ENCODE assay signal across 14 mouse cellular contexts in the genomic region with DNA sequence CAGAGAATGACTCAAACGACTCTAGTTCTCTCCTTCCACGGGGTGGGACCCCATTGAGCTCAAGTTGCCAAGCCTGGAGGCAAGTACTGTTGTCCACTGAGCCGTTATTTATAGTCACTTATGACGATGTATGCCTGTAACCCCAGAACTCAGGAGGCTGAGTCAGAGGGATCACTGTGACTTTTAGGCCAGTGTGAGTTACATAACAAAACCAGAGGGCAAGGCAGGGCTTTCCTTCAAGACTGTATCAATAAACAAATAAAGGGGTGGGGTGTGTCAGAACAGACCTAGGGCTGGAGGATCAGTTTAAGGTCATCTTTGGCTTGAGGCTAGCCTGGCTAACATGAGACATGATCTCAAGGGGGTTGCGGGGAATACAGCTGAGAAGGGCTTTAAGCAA. TPM values are rescaled to one million over a fixed set of nuclear protein-coding genes. Genes with fewer than 3 reads are reported as not detected.
DNase-seq lines count a peak whose midpoint lies in the region; ATAC-seq and TF ChIP-seq lines count a peak whose summit lies in the region.
"Had no signal": no experiment of that assay in that cellular context is flagged by ENCODE, and none has a peak within 500 bp of the region (broad histone marks: within the 10 kb centered on the region; RNA-seq: fewer than 3 reads in every experiment).

No protein-coding gene starts in this region.

- no peak overlapping the region for H3K4me3 ChIP-seq in intestine, postnatal 0 days (ENCODE audit: low read depth, low read length)
- no peak overlapping the region for H3K4me3 ChIP-seq in intestine, embryonic 16.5 days (ENCODE audit: low read length)
- H3K4me3 ChIP-seq in C2C12 (ENCODE audit: insufficient read depth, poor library complexity, severe bottlenecking) = no peak overlapping the region
- no peak overlapping the region for H3K4me3 ChIP-seq in neural tube, embryonic 15.5 days (replicated peaks)
- no peak overlapping the region for H3K4me3 ChIP-seq in forebrain, embryonic 13.5 days
- H3K4me3 ChIP-seq: erythroblast, embryonic 14.5 days; heart, adult 2 months; liver, embryonic 15.5 days had no signal

- no peaks in the 10 kb centered on the region for H3K79me3 ChIP-seq in C2C12 (ENCODE audit: low read depth)

- no peaks in the 10 kb centered on the region for H3K79me2 ChIP-seq in C2C12 (ENCODE audit: control insufficient read depth, insufficient read depth)

- no peak for TF ChIP-seq CTCF in intestine, postnatal 0 days (IDR thresholded peaks at IDR 0.05; ENCODE audit: low read depth)
- TF ChIP-seq CTCF in C2C12 (IDR thresholded peaks at IDR 0.05; ENCODE audit: control insufficient read depth, insufficient read depth, insufficient read length) = no peak

- H3ac ChIP-seq in C2C12 (ENCODE audit: control insufficient read depth, insufficient read length, low read depth) = no peak overlapping the region

- H3K9me3 ChIP-seq in intestine, postnatal 0 days (ENCODE audit: control insufficient read depth) = no peaks in the 10 kb centered on the region
- H3K9me3 ChIP-seq in intestine, embryonic 16.5 days (ENCODE audit: control insufficient read depth, low read length) = no peaks in the 10 kb centered on the region
- H3K9me3 ChIP-seq in neural tube, embryonic 15.5 days (replicated peaks) = no peaks in the 10 kb centered on the region
- H3K9me3 ChIP-seq in forebrain, embryonic 13.5 days (replicated peaks) = no peaks in the 10 kb centered on the region
- H3K9me3 ChIP-seq: liver, embryonic 15.5 days had no signal

- no peak overlapping the region; the same call in 1 of the 2 replicates for H3K27ac ChIP-seq in intestine, postnatal 0 days (ENCODE audit: low read depth, low read length)
- no peak overlapping the region for H3K27ac ChIP-seq in intestine, embryonic 16.5 days (ENCODE audit: low read length)
- no peak overlapping the region for H3K27ac ChIP-seq in neural tube, embryonic 15.5 days (replicated peaks)
- H3K27ac ChIP-seq in forebrain, embryonic 13.5 days = no peak overlapping the region
- H3K27ac ChIP-seq: heart, adult 2 months; kidney, postnatal 0 days; liver, embryonic 15.5 days had no signal

- 0 out of 2 replicates have a peak, but pooled peaks have one; percentile 19 for ATAC-seq in intestine, postnatal 0 days
- no peak for ATAC-seq in intestine, embryonic 16.5 days
- no peak for ATAC-seq in neural tube, embryonic 15.5 days (ENCODE audit: low FRiP score)
- no peak for ATAC-seq in forebrain, embryonic 13.5 days
- ATAC-seq: inflammation-experienced regulatory T-cells, adult 6 months had no signal

- H3K4me1 ChIP-seq in intestine, postnatal 0 days (replicated peaks; ENCODE audit: control insufficient read depth, insufficient read depth, low read length) = no peaks in the 10 kb centered on the region
- no peaks in the 10 kb centered on the region for H3K4me1 ChIP-seq in intestine, embryonic 16.5 days (ENCODE audit: control insufficient read depth, insufficient read depth, low read length)
- no peaks in the 10 kb centered on the region for H3K4me1 ChIP-seq in neural tube, embryonic 15.5 days
- H3K4me1 ChIP-seq in forebrain, embryonic 13.5 days = no peaks in the 10 kb centered on the region

- DNase-seq in 3T3-L1 (ENCODE audit: low read depth, low spot score) = peak; percentile 88
- DNase-seq in fibroblast of lung, adult 2 months (ENCODE audit: low read depth) = peak; percentile 46
- DNase-seq: cerebellum, adult 2 months; layer of hippocampus, adult 9-11 months had no signal

- H3K27me3 ChIP-seq in intestine, postnatal 0 days (replicated peaks; ENCODE audit: control insufficient read depth, insufficient read depth, low read length) = no peaks in the 10 kb centered on the region
- no peaks in the 10 kb centered on the region for H3K27me3 ChIP-seq in intestine, embryonic 16.5 days (replicated peaks; ENCODE audit: control insufficient read depth, insufficient read depth, low read length)
- no peaks in the 10 kb centered on the region for H3K27me3 ChIP-seq in C2C12 (ENCODE audit: control insufficient read depth, insufficient read depth, insufficient read length)
- H3K27me3 ChIP-seq in neural tube, embryonic 15.5 days (replicated peaks) = no peaks in the 10 kb centered on the region
- H3K27me3 ChIP-seq in forebrain, embryonic 13.5 days = no peaks in the 10 kb centered on the region
- H3K27me3 ChIP-seq: liver, embryonic 15.5 days had no signal

- no peak overlapping the region for H3K9ac ChIP-seq in intestine, postnatal 0 days (ENCODE audit: low read depth, low read length)
- no peak overlapping the region for H3K9ac ChIP-seq in intestine, embryonic 16.5 days (ENCODE audit: low read depth, low read length)
- no peak overlapping the region for H3K9ac ChIP-seq in neural tube, embryonic 15.5 days (replicated peaks)
- H3K9ac ChIP-seq in forebrain, embryonic 13.5 days = no peak overlapping the region
- H3K9ac ChIP-seq: liver, embryonic 15.5 days had no signal

- WGBS in intestine, postnatal 0 days = 46% methylated on average over 5 of the region's 5 CpGs
- WGBS in intestine, embryonic 16.5 days = 63% methylated on average over 5 of the region's 5 CpGs
- WGBS in neural tube, embryonic 15.5 days = 73% methylated on average over 5 of the region's 5 CpGs
- 77% methylated on average over 5 of the region's 5 CpGs for WGBS in forebrain, embryonic 13.5 days

- peaks cover 21% of the 10 kb centered on the region for H3K36me3 ChIP-seq in intestine, postnatal 0 days (ENCODE audit: control insufficient read depth, insufficient read depth)
- H3K36me3 ChIP-seq in intestine, embryonic 16.5 days (ENCODE audit: control insufficient read depth, insufficient read depth, low read length) = 0 out of 2 replicates have a peak, but pooled peaks cover 12% of the 10 kb centered on the region
- H3K36me3 ChIP-seq in C2C12 (ENCODE audit: control insufficient read depth, insufficient read depth) = peaks cover 13% of the 10 kb centered on the region
- H3K36me3 ChIP-seq in neural tube, embryonic 15.5 days = peaks cover 8% of the 10 kb centered on the region
- H3K36me3 ChIP-seq in forebrain, embryonic 13.5 days (ENCODE audit: poor library complexity, severe bottlenecking) = peaks cover 3% of the 10 kb centered on the region; the same call in 1 of the 2 replicates

- no peak overlapping the region for H3K4me2 ChIP-seq in intestine, postnatal 0 days (replicated peaks; ENCODE audit: low read depth)
- H3K4me2 ChIP-seq in intestine, embryonic 16.5 days (ENCODE audit: low read depth, low read length) = no peak overlapping the region
- H3K4me2 ChIP-seq in neural tube, embryonic 15.5 days = no peak overlapping the region
- H3K4me2 ChIP-seq in forebrain, embryonic 13.5 days = no peak overlapping the region
- H3K4me2 ChIP-seq: liver, embryonic 15.5 days had no signal

TF ChIP-seq in C2C12, 6 proteins besides CTCF, POLR2A, EP300 and RAD21:
- TF ChIP-seq MYOG (IDR thresholded peaks at IDR 0.05; ENCODE audit: control insufficient read depth, extremely low read depth, insufficient read length) (no peak), CEBPB (IDR thresholded peaks at IDR 0.05; ENCODE audit: low read depth) (peak; percentile 41), MYOD1 (IDR thresholded peaks at IDR 0.05; ENCODE audit: control insufficient read depth, insufficient read length, low read depth) (no peak)

RNA-seq across cellular contexts. Expression of gene Zfp646, which starts 25.1 kb away (rescaled TPM):
- polyA plus RNA-seq in intestine, postnatal 0 days (2015; fragmentation: Nextera tagmentation; extraction: Ambion mirVana) = 4.5 and 5.4 TPM in 2 replicates
- polyA plus RNA-seq in intestine, embryonic 16.5 days (2015; fragmentation: Nextera tagmentation; extraction: Ambion mirVana) = 7.2 and 8.9 TPM in 2 replicates
- 15.2 TPM for polyA plus RNA-seq in C2C12 (2012; fragmentation: generic; extraction: Trizol)
- polyA plus RNA-seq in neural tube, embryonic 15.5 days (2015; fragmentation: Nextera tagmentation; extraction: Ambion mirVana) = 7.0 and 8.6 TPM in 2 replicates
- 12.9 and 15.5 TPM in 2 replicates for polyA plus RNA-seq in forebrain, embryonic 13.5 days (2015; fragmentation: Nextera tagmentation; extraction: Ambion mirVana)

RNA-seq across cellular contexts. Expression of gene Zfp668, which starts 25.7 kb away (rescaled TPM):
- 5.4 and 6.1 TPM in 2 replicates for polyA plus RNA-seq in intestine, postnatal 0 days (2015; fragmentation: Nextera tagmentation; extraction: Ambion mirVana)
- 11.6 and 14.6 TPM in 2 replicates for polyA plus RNA-seq in intestine, embryonic 16.5 days (2015; fragmentation: Nextera tagmentation; extraction: Ambion mirVana)
- 12.1 TPM for polyA plus RNA-seq in C2C12 (2012; fragmentation: generic; extraction: Trizol)
- 28.9 and 30.4 TPM in 2 replicates for polyA plus RNA-seq in neural tube, embryonic 15.5 days (2015; fragmentation: Nextera tagmentation; extraction: Ambion mirVana)
- 39.1 and 44.8 TPM in 2 replicates for polyA plus RNA-seq in forebrain, embryonic 13.5 days (2015; fragmentation: Nextera tagmentation; extraction: Ambion mirVana)

RNA-seq across cellular contexts. Expression of gene Stx1b, which starts 26.6 kb away (rescaled TPM):
- polyA plus RNA-seq in intestine, postnatal 0 days (2015; fragmentation: Nextera tagmentation; extraction: Ambion mirVana) = 0.74 and 1.1 TPM in 2 replicates
- polyA plus RNA-seq in intestine, embryonic 16.5 days (2015; fragmentation: Nextera tagmentation; extraction: Ambion mirVana) = 1.7 and 2.0 TPM in 2 replicates
- polyA plus RNA-seq in C2C12 (2012; fragmentation: generic; extraction: Trizol) = 0.01 TPM
- 66.0 and 70.8 TPM in 2 replicates for polyA plus RNA-seq in neural tube, embryonic 15.5 days (2015; fragmentation: Nextera tagmentation; extraction: Ambion mirVana)
- polyA plus RNA-seq in forebrain, embryonic 13.5 days (2015; fragmentation: Nextera tagmentation; extraction: Ambion mirVana) = 18.9 and 21.9 TPM in 2 replicates

RNA-seq across cellular contexts. Expression of gene Stx4a, which starts 26.8 kb away (rescaled TPM):
- polyA plus RNA-seq in intestine, postnatal 0 days (2015; fragmentation: Nextera tagmentation; extraction: Ambion mirVana) = 38.9 and 46.6 TPM in 2 replicates
- polyA plus RNA-seq in intestine, embryonic 16.5 days (2015; fragmentation: Nextera tagmentation; extraction: Ambion mirVana) = 44.7 and 47.5 TPM in 2 replicates
- polyA plus RNA-seq in C2C12 (2012; fragmentation: generic; extraction: Trizol) = 50.8 TPM
- 20.2 and 25.4 TPM in 2 replicates for polyA plus RNA-seq in neural tube, embryonic 15.5 days (2015; fragmentation: Nextera tagmentation; extraction: Ambion mirVana)
- 20.5 and 25.6 TPM in 2 replicates for polyA plus RNA-seq in forebrain, embryonic 13.5 days (2015; fragmentation: Nextera tagmentation; extraction: Ambion mirVana)

RNA-seq across cellular contexts. Expression of gene Prss53, which starts 39.9 kb away (rescaled TPM):
- 2.4 and 2.9 TPM in 2 replicates for polyA plus RNA-seq in intestine, postnatal 0 days (2015; fragmentation: Nextera tagmentation; extraction: Ambion mirVana)
- polyA plus RNA-seq in intestine, embryonic 16.5 days (2015; fragmentation: Nextera tagmentation; extraction: Ambion mirVana) = 2.6 and 4.0 TPM in 2 replicates
- polyA plus RNA-seq in C2C12 (2012; fragmentation: generic; extraction: Trizol) = 0.50 TPM
- 1.1 and 1.2 TPM in 2 replicates for polyA plus RNA-seq in neural tube, embryonic 15.5 days (2015; fragmentation: Nextera tagmentation; extraction: Ambion mirVana)
- 0.66 and 0.77 TPM in 2 replicates for polyA plus RNA-seq in forebrain, embryonic 13.5 days (2015; fragmentation: Nextera tagmentation; extraction: Ambion mirVana)
